Mouse (Mus musculus) intestine, embryonic 16.5 days (tissue): ENCODE data around the gene Ripor2. TPM values are rescaled to one million over a fixed set of nuclear protein-coding genes. Genes with fewer than 3 reads are reported as not detected.
A peak's percentile ranks its signal among the peaks of the same experiment; 100 is the strongest.

Experiments
- ATAC-seq: fragments of 200-750 bp; cut with Nextera tagmentation; 2 replicates; pipeline ENCODE4 v1.8.0; 2017; ENCODE audit warnings: moderate TSS enrichment, moderate library complexity
- H3K27ac ChIP-seq: fragments of 300-500 bp; sonication (generic); 2 replicates; pipeline ENCODE4 v1.5.1; 2014; ENCODE audit warnings: mild to moderate bottlenecking, low read length
- H3K27me3 ChIP-seq: fragments of 300-500 bp; sonication (generic); replicated peaks from 2 replicates; pipeline ENCODE4 v1.6.1; 2014; ENCODE audit warnings: low read length, control low read depth, mixed read lengths; ENCODE audit not compliant: control insufficient read depth, insufficient read depth
- H3K36me3 ChIP-seq: fragments of 300-500 bp; sonication (generic); 2 replicates; pipeline ENCODE4 v1.6.1; 2014; ENCODE audit warnings: low read length, control low read depth; ENCODE audit not compliant: control insufficient read depth, insufficient read depth
- H3K4me1 ChIP-seq: fragments of 300-500 bp; sonication (generic); 2 replicates; pipeline ENCODE4 v1.6.1; 2014; ENCODE audit warnings: low read length, control low read depth, mixed read lengths; ENCODE audit not compliant: control insufficient read depth, insufficient read depth
- H3K4me2 ChIP-seq: fragments of 300-500 bp; sonication (generic); 2 replicates; pipeline ENCODE4 v1.6.1; 2014; ENCODE audit warnings: low read depth, low read length, control low read depth
- H3K4me3 ChIP-seq: fragments of 300-500 bp; sonication (generic); 2 replicates; pipeline ENCODE4 v1.5.1; 2014; ENCODE audit warnings: mild to moderate bottlenecking, low read length
- H3K9ac ChIP-seq: fragments of 300-500 bp; sonication (generic); 2 replicates; pipeline ENCODE4 v1.6.1; 2014; ENCODE audit warnings: low read depth, low read length
- H3K9me3 ChIP-seq: fragments of 300-500 bp; sonication (generic); 2 replicates; pipeline ENCODE4 v1.6.1; 2016; ENCODE audit warnings: low read length, control low read depth; ENCODE audit not compliant: control insufficient read depth
- WGBS: fragments of 180-500 bp; shearing (Covaris S2); extraction: QIAGEN DNeasy Blood & Tissue Kit; methylation state at CpG from one replicate; pipeline ENCODE4 v1.1.7; 2014; 5-methylcytosine and 5-hydroxymethylcytosine counted together
- polyA plus RNA-seq: library from polyadenylated mRNA; unstranded; fragments of >200 nt; fragmentation: Nextera tagmentation; extraction: Ambion mirVana; gene quantifications from 2 replicates; pipeline ENCODE4 v1.2.1, GENCODE M21; 2015

Gene Ripor2
- polyA plus RNA-seq, 1 experiment from 2014 or later, result 1.7 TPM

DNA sequence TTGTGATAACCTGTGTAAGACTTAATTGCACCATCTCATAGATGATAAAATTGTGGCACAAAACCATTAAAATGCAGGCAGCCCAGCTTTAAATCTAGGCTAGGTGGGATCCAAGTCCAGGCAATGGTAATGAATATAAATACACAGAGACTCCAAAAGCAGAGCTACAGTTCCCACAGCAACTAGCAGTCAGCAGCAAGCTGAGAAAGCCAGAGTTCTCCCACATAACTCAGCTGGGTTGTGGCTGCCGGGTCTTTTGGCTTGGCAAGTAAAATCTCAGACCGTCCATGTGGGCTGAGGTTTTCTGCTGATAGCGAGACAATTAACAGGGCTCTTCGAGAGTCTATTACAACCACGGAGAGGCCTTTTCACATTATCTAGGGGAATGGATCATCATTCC lies 66.0 kb downstream of the Ripor2 start:
- H3K27me3 ChIP-seq, result no peaks in the 10 kb centered on the region
- no peak overlapping the region for H3K4me3 ChIP-seq
- 64% methylated on average over 5 of the region's 5 CpGs for WGBS
- no peaks in the 10 kb centered on the region for H3K36me3 ChIP-seq
- H3K9ac ChIP-seq, result no peak overlapping the region
- no peaks in the 10 kb centered on the region for H3K4me1 ChIP-seq
- no peak overlapping the region for H3K4me2 ChIP-seq
- ATAC-seq, result no peak
- H3K27ac ChIP-seq, result no peak overlapping the region
- no peaks in the 10 kb centered on the region for H3K9me3 ChIP-seq

DNA sequence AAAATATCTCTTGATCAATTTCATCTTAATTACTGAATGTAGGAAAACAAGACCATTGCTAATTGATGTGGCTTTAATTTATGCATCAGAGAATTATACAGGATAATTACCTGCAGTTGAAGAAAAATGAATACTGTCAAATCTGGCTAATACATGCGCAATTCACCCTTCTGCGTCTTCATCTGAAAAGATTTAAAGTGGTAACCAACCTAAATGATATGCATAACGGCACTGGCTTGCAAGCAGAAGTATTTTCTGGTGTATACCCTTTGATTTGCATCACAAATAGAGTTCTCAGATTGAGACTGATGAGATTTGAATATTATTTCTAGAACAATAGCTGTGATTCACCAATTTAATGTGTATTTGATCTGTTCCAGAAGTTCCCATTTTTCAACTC lies 66.7 kb downstream of the Ripor2 start:
- no peak overlapping the region for H3K4me2 ChIP-seq
- no peaks in the 10 kb centered on the region for H3K4me1 ChIP-seq
- H3K9ac ChIP-seq, result no peak overlapping the region
- H3K9me3 ChIP-seq, result no peaks in the 10 kb centered on the region
- ATAC-seq, result no peak
- no peak overlapping the region for H3K27ac ChIP-seq
- H3K4me3 ChIP-seq, result no peak overlapping the region
- WGBS, result 86% methylated on average over 3 of the region's 3 CpGs
- no peaks in the 10 kb centered on the region for H3K36me3 ChIP-seq
- no peaks in the 10 kb centered on the region for H3K27me3 ChIP-seq

DNA sequence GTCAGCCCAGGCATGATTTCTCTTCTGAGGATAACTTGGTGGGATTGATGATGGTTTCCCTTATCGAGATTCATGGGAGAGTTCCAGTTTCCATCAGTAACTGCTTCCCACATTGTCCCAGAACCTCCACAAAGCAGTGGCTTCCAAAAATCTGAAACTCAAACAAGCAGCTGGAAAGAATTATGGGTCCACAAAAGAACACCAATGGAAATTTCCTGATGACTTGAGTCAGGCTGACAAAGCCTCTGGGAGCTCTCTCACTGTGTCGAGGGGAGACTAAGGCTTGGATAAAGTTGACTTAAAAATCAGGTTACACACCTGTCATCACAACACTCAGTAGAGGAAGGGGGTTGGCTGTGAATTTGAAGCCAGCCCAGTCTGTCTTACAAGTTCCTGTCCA lies 67.1 kb downstream of the Ripor2 start:
- H3K9ac ChIP-seq, result no peak overlapping the region
- WGBS, result 72% methylated on average over 2 of the region's 2 CpGs
- H3K27ac ChIP-seq, result no peak overlapping the region
- no peak overlapping the region for H3K4me3 ChIP-seq
- ATAC-seq, result no peak
- no peaks in the 10 kb centered on the region for H3K4me1 ChIP-seq
- H3K36me3 ChIP-seq, result no peaks in the 10 kb centered on the region
- no peak overlapping the region for H3K4me2 ChIP-seq
- no peaks in the 10 kb centered on the region for H3K9me3 ChIP-seq
- H3K27me3 ChIP-seq, result no peaks in the 10 kb centered on the region

DNA sequence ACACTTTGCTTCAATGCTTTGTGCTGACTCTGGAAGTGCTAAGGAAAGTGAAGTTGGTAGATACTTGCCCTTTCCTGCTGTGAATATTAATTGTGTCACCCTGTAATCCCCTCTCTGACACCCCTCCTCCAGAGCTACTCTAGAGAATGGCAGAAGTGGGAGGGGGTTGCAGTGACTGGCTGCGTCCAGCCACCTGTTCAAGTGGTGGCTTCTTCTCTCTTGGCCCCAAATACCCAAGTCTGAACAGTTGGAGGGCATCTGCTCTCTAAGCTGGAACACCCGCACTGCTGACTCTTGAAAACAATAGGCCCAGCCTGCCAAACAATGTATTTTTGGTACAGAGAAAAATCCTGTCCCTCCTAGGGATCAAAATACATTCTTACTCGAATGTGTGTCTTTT lies 69.0 kb downstream of the Ripor2 start:
- Histone ChIP-seq H3K4me1 (peaks cover 3% of the 10 kb centered on the region; the same call in 1 of the 2 replicates), H3K27ac (no peak overlapping the region), H3K4me2 (no peak overlapping the region), H3K9ac (no peak overlapping the region), H3K27me3 (no peaks in the 10 kb centered on the region), H3K9me3 (no peaks in the 10 kb centered on the region), H3K4me3 (no peak overlapping the region), H3K36me3 (no peaks in the 10 kb centered on the region)
- no peak for ATAC-seq
- 82% methylated on average over 3 of the region's 3 CpGs for WGBS

DNA sequence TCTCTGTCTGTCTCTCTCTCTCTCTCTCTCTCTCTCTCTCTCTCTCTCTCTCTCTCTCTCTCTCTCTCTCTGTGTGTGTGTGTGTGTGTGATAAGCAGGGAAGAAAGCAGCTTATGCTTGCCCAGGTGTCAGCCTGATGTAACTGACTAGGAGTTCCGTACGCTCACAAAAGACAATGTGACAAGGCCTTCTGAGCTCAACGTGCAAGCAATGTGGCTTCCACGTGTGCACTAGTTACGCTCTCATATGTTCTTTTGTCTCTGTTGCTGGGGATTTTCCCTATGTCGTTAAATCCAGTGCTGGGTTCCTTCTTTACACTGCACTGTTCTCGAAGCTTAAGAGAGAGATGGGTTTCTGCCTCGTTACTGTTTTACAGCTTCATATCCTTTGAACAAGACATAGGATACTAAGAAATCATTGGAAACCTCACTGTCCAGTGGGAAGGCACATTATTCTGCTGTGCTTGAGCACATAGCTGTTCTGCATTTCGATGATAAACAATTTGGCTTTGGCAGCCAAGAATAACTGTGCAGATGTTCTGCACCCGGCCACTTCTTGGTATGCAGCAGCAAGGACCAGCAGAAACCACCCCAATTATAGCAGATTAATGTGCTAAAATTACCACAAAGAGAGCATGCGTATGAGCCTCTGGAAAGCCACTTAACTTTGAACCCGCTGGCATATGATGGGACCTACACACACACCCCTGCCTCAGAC lies 73.1 kb downstream of the Ripor2 start:
- WGBS, result 59% methylated on average over 12 of the region's 12 CpGs
- H3K9ac ChIP-seq, result no peak overlapping the region
- 0 out of 2 replicates have a peak overlapping the region, but pooled peaks have one; percentile 27 for H3K27ac ChIP-seq
- H3K4me3 ChIP-seq, result no peak overlapping the region
- H3K27me3 ChIP-seq, result no peaks in the 10 kb centered on the region
- H3K36me3 ChIP-seq, result no peaks in the 10 kb centered on the region
- H3K4me1 ChIP-seq, result peaks cover 6% of the 10 kb centered on the region; the same call in 1 of the 2 replicates
- H3K4me2 ChIP-seq, result no peak overlapping the region
- no peak for ATAC-seq
- no peaks in the 10 kb centered on the region for H3K9me3 ChIP-seq

DNA sequence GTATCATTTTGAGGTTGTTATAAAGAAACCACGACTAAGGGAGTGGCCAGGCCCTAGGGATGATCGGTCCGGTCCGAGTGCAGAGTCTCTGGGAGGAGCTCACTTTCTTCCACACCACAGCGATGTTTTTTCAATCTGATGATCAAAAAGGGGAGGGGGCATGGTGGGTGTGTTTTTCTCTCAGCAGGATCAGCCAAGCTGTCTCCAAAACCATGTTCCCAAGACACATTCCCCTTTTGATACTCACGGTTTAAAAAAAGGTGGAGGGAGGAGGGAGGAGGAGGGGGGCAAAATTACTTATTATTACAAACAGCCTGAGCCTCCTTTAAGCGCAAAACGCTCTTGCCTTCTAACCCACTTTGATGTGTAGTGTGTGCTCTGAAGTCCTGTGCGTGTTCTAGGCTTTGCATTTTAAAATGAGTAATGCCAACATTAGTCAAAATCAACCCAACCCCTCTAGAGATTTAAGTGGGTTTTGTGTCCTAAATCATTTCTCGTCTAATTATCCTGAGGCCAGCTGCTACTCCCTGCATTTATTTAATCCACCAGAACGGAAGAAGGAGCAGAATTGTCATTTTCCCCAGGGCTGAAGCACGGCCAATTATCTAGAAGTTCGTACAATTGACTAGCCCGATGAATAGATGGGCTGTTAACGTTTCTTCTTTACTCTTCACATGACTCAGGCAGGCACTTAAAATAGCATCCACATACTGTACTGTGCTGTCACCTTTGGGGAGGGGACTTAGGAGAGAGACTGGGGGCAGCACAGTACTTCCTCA lies 74.9 kb downstream of the Ripor2 start:
- H3K4me2 ChIP-seq, result no peak overlapping the region
- H3K27ac ChIP-seq, result no peak overlapping the region
- H3K9me3 ChIP-seq, result no peaks in the 10 kb centered on the region
- peaks cover 6% of the 10 kb centered on the region; the same call in 1 of the 2 replicates for H3K4me1 ChIP-seq
- H3K9ac ChIP-seq, result no peak overlapping the region
- no peaks in the 10 kb centered on the region for H3K36me3 ChIP-seq
- no peak overlapping the region for H3K4me3 ChIP-seq
- no peaks in the 10 kb centered on the region for H3K27me3 ChIP-seq
- 52% methylated on average over 15 of the region's 15 CpGs for WGBS
- ATAC-seq, result no peak

DNA sequence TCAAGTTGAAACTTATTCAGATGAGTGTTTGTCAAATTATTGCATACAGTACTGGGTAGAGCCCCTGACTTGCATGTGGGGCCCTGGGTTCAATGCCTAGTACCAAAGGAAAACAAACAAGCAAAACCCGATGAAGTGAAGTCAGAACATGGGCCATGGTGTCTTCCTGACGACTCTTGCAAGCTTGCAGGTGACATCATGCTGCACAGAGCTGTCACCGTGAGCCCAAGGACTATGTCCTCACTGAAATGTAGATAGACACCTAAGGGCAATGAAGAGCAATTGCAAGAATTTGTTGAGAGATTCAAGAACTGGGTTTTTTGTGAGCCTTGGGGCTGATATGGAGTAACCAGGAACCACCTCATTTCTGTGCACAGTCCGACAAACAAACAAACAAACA lies 84.8 kb downstream of the Ripor2 start:
- 82% methylated on average over 4 of the region's 4 CpGs for WGBS
- no peak overlapping the region for H3K4me2 ChIP-seq
- no peak overlapping the region for H3K27ac ChIP-seq

DNA sequence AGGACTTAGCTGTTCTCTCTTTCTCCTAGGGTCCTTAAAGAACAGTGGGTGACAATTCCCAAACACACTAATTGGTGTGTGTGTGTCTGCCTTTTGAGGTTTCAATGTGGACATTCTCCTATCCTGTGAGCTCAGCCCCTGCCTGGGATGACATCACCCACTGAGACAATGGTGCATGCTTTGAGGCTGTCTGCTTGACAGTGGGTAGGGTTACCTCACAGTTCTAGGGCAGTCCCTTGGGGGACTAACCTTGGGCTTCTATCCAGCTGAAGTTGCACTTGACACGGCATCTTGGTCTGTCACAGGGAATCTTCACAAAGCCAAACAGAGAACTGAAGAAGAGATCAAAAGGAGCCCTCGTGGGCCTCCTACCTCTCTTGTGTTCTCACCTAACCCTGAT lies 86.6 kb downstream of the Ripor2 start:
- WGBS, result 53% methylated on average over 2 of the region's 2 CpGs
- Histone ChIP-seq H3K27me3 (no peaks in the 10 kb centered on the region), H3K4me1 (no peaks in the 10 kb centered on the region), H3K4me2 (no peak overlapping the region), H3K9me3 (no peaks in the 10 kb centered on the region), H3K4me3 (no peak overlapping the region), H3K9ac (no peak overlapping the region), H3K27ac (no peak overlapping the region), H3K36me3 (no peaks in the 10 kb centered on the region)
- ATAC-seq, result no peak

More for the DNA sequence above, 84.8 kb downstream of the Ripor2 start:
- Histone ChIP-seq H3K9ac (no peak overlapping the region), H3K4me3 (no peak overlapping the region), H3K36me3 (no peaks in the 10 kb centered on the region), H3K4me1 (no peaks in the 10 kb centered on the region), H3K27me3 (no peaks in the 10 kb centered on the region), H3K9me3 (no peaks in the 10 kb centered on the region)
- no peak for ATAC-seq

DNA sequence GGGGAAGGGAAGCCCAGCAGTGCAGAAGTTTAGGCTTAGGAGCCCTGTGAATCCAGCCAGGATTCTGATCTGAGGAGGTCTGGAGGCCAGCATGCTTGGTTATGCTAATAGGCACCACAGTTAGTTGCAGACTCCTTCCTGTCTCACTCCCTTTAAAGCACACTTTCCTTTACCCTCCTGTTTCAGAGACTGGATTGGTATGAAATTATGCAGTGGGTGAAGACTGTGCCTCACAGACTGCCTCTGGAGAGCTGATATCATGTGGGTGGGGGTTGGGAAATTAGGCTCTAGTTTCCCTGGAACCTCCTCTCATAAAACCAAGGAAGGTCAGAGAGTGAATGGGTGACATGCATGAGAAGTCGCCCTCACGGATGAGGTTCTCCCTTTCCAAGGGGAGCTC lies 88.7 kb downstream of the Ripor2 start:
- no peak overlapping the region for H3K4me3 ChIP-seq
- no peaks in the 10 kb centered on the region for H3K27me3 ChIP-seq
- H3K9ac ChIP-seq, result no peak overlapping the region
- ATAC-seq, result no peak
- H3K4me2 ChIP-seq, result no peak overlapping the region
- no peaks in the 10 kb centered on the region for H3K36me3 ChIP-seq
- H3K27ac ChIP-seq, result no peak overlapping the region
- no peaks in the 10 kb centered on the region for H3K9me3 ChIP-seq
- WGBS, result 85% methylated on average over 2 of the region's 2 CpGs
- H3K4me1 ChIP-seq, result no peaks in the 10 kb centered on the region
